Mouse (Mus musculus) embryonic fibroblast, embryonic 13.5 days (primary cell): ENCODE data around the gene Gpr39.

Experiments used
- CTCF ChIP-seq: IDR thresholded peaks from 2 replicates; pipeline ENCODE4 v1.5.1; 2011; ENCODE audit warnings: mild to moderate bottlenecking, control low read depth, low read length, moderate library complexity, borderline replicate concordance; ENCODE audit not compliant: insufficient read depth
- POLR2A ChIP-seq: IDR thresholded peaks from 2 replicates; pipeline ENCODE4 v1.6.1; 2011; ENCODE audit warnings: low read depth, mild to moderate bottlenecking, control low read depth, low read length, moderate library complexity

DNA sequence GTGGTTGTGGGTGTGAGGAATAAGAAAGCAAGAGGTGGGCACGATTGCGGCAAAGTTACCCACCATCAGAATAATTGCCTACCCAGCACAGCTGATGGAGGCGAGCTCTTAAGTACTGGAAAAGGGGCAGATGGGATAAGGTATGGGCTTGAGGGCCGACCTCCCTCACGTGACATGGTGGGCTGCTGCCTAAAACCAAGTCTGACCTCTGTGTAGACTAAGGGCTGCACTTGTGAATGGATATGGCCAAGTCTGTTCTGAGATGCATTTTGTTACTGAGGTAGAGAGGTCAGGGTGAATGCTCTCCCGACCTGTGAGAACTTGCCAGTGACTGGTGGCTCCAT lies 53.7 kb downstream of the Gpr39 start:
- no peak for TF ChIP-seq POLR2A
- TF ChIP-seq CTCF = no peak
